Mouse (Mus musculus): Measurements from ENCODE around the gene Zfand3.
A peak's percentile ranks its signal among the peaks of the same experiment; 100 is the strongest.

Gene Zfand3

DNA sequence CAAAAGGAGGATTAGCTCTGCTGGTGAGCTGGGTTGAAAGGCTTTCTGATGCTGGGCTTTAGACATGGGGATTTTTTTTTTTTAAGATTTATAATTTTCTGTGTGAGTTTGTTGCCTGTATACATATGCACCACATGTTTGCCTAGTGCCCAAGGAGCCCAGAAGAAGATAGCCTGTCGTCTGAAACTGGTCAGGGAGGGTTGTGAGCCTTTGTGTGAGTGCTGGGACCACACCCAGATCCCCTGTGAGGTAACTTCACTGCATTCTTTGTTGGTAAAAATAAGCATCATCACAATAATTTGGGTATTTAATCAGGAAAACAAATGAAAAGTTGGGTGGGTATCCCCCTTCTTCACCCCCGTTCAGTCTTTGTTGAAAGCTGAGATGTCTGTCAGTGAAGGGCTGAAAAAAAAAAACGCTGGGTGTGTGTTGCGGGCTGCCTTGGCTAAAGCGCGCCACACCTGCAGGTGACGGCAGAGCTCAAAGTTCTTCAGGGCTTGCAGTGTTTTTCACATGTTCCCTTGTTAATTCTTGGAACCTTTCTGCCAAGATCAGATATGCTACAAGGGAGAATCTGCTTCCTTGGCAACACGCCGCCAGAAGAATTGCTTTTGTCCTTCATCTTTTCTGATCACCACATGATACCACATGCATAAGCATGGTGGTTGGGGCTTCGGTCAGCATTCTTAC is 154.0 kb downstream of the Zfand3 start:
- peak in 1 of 2 experiments; percentile 36 for DNase-seq

DNA sequence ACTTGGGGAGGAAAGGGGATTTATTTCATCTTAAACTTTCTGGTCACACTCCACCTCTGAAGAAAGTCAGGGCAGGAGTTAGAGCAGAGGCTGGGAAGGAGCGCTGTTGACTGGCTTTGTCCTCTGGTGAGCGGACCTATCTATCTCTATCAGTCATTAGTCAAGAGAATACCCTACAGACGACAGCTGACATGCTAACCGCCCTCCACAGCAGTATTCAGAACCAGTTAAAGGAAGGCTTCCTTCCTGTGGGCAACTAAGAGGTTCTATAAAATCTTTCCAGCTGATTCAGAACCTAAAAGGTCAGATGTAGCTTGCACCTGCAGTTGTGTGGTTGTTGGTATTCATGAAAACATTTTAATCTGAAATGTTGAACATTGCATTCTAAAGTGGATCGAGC is 154.8 kb downstream of the Zfand3 start:
- no peak for DNase-seq

DNA sequence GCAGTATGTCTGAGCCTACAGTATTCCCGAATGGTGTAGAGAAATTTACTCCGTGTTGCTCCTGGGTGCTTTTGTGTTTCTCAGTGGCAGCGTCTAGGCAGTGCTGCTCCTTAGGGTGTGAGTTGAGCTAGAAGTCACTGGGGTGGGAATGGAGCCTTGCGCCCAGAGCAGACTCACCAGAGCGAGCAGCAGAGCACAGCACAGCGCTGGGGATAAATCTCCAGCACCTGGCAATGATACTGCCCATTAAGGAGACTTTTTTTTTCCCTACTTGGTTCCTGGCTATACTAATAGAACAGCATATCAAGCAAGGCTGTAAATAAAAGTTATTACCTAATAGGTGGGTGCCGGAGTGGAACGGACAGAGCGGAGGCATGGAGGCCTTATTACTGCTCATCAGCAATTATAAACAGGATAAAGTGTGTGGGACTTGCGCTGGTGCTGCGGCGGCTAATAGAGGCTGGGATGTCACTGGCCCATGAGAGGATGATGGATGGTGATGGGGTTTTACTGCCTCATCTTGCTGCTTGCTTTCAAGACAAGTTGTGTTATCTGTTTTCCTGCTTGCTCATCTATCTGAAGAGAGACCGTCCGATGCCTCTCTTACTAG is 156.4 kb downstream of the Zfand3 start:
- no peak for DNase-seq

DNA sequence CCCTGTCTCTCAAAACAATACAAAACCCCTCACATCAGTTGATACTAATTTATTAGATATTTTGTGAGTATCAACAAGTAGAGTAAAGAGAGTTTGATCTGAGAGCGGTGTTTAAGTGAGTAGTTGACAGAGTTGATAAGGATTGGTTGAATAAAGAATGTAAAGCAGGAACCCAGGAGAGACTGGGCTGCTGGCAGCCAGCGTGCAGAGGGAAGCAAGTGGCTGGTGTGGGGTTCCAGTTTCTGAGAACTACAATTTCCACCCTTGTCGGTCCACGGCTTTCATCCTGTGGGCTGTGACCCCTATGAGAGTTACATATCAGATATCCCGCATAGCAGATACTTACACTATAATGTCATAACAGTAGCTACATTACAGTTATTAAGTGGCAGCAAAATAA is 158.4 kb downstream of the Zfand3 start:
- DNase-seq, result no peak

DNA sequence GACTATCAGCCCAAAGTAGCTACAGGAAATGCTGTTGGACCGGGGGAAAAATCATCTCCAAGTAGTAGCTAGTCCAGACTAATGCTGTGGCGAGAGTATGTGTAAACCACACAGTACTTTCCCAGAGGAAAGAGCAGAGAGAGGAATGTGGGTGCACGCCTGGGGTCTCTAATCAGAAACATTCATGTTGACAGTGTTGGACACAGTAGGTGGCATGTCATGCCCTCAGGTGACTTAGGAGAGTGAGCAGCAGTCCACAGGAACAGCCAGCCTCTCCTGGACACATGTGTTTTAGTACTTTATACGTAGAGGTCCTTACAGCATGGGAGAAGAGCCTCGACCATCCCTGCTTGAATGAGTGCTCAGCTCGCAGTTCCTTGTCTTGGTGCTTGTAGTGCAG is 159.3 kb downstream of the Zfand3 start:
- no peak for DNase-seq

DNA sequence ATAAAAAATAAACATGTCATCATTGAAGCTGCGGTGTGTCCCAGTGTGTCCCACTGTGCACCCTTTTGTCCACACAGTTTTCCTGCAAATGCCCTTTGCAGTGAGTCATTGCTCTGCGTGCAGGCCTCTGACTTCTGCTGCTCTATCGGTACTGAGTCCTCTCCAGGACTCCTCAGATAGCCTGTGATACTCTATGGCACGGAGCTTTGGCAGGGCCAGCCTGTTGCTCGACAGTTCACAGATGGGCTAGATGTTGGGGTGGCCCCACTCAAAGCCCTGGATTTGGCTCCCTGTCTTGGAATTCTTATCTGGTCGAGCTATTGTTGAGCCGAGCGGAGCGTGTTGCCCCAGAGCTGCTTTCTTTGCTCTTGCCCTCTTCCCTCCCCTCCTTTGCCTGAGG is 160.3 kb downstream of the Zfand3 start:
- DNase-seq, result no peak

DNA sequence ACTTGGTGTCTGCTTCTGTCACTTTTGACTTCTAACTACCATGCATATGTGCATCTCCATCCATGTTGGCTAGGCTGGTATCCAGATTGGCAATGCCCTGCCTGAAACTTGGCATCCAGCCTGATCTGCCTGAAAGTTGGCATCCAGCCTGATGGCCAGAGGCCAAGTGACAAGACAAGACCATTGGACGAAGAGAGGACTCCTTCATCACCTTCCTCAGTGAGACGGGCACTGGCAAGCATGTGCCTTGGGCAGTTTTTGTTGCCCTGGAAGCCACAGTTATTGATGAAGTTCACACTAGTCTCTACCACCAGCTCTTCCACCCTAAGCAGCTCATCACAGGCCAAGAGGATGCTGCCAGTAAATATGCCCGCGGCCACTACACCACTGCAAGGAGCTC is 172.9 kb downstream of the Zfand3 start:
- DNase-seq, result peak; percentile 78 to 80

DNA sequence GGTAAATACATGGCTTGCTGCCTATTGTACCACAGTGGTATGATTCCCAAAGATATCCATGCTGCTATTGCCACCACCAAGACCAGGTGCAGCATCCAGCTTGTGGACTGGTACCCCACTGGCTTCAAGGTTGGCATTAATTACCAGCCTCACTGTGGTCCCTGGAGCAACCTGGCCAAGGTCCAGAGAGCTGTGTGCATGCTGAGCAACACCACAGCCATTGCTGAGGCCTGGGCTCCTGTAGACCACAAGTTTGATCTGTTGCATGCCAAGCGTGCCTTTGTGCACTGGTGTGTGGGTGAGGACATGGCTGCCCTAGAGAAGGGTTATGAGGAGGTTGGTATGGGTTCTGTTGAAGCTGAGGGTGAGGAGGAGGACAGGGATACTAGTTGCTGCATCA is 173.9 kb downstream of the Zfand3 start:
- DNase-seq, result peak; percentile 60 to 74

DNA sequence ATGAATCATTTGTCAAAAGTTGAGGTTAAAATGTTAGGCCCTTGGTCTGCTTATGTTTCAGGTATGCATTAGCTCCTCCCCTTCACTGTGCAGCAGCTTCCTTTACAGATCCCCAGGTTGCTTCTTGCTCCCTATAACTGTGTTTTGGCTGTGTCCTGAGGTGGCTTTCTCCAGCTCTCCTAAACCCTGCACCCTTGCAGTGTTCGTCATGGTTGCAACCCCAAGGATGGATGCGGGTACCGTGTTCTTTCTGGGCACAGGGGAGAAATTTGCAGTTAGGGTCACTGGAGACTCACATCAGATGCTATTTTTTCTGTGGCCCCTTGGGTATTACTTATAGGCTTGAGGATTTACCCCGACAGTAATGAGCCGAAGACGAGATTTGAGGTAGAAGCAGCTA is 175.7 kb downstream of the Zfand3 start:
- no peak for DNase-seq

DNA sequence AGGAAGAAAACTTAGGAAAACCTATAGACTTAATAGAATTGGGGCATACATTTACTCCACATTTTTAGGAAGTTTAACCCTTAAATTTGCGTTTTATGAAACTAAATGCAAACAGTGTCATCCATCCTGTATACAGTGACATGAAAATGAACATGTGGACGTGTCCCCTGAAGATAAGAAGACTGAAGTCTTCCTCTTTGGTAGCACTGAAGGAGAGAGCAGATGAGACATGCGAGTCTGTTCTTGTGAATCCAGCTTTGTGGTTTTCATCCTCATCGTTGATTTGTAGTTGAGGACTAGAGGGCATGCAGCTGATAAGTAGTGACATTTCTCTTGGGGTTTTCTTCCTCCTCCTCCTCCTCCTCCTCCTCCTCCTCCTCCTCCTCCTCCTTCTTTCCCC is 177.0 kb downstream of the Zfand3 start:
- no peak for DNase-seq

DNA sequence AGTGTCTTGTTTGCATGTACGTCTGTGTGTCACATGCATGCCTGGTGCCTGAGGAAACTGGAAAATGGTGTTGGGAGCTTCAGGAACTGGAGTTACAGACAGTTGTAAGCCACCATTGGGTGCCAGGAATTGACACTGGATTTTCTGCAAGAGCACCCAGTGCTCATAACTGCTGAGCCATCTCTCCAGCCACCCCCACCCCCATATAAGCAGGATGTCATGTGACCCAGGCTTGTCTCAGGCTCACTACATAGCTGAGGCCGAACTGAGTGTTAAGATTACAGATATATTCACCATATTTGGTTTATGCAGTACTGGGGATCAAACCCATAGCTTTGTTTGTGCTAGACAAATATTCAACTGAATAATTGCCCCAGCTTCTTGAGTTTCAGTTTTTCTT is 177.5 kb downstream of the Zfand3 start:
- no peak for DNase-seq

DNA sequence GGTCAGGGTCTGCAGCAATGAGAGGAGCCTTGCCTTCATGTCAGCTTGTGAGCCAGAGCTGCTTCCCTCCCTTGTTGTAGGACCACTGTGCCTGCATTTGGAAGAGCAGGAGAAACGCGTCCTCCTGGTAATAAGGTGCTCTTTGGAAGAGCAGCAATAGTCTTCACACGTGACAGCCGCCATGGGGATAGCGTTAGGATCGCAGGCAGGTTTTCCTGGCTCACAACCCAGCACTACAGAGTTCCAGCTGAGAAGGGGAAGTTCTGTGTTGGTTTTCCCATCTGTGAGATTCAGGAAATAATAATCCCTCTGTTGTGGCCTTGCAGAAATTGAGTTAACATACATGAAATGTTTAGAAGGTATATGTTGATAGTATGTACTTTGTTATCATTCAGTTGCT is 179.0 kb downstream of the Zfand3 start:
- DNase-seq, result no peak

DNA sequence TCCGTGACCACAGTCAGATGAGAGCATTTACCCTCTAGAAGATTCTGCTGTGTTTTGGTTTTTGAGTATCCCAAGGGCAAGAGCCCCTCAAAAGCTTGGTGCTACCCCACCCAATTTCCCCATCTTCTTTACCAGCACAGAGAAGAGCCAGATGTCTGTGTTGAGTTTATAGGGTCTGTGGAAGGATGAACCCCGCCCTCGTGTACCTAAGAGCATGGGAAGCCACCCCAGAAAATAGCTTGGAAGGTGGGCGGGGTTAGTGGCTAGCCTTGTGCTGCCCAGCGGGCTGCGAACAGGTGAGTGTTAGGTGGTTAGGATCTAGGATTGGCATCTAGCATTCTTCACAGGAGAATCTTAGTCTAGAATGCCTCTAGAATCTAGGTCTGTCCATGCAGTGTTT is 182.6 kb downstream of the Zfand3 start:
- DNase-seq, result no peak

DNA sequence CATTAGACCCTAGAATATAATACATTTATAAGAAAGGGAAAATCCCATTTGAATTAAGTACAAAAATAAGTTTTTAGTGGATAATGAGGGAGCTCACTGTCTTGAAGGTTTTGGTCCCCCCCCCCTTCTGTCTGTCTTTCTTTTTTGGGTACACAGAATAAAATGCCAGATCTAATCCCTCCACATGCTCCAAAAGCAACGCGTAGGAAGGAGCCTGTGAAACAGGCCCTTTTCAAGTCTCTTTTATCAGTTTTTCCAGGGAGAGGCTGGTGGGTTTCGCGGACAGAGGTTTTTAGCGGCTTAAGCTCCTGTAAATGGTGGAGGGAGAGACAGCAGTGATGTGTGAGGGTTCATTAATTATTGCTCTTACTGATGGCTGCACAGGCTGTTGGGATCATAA is 183.0 kb downstream of the Zfand3 start:
- no peak for DNase-seq

DNA sequence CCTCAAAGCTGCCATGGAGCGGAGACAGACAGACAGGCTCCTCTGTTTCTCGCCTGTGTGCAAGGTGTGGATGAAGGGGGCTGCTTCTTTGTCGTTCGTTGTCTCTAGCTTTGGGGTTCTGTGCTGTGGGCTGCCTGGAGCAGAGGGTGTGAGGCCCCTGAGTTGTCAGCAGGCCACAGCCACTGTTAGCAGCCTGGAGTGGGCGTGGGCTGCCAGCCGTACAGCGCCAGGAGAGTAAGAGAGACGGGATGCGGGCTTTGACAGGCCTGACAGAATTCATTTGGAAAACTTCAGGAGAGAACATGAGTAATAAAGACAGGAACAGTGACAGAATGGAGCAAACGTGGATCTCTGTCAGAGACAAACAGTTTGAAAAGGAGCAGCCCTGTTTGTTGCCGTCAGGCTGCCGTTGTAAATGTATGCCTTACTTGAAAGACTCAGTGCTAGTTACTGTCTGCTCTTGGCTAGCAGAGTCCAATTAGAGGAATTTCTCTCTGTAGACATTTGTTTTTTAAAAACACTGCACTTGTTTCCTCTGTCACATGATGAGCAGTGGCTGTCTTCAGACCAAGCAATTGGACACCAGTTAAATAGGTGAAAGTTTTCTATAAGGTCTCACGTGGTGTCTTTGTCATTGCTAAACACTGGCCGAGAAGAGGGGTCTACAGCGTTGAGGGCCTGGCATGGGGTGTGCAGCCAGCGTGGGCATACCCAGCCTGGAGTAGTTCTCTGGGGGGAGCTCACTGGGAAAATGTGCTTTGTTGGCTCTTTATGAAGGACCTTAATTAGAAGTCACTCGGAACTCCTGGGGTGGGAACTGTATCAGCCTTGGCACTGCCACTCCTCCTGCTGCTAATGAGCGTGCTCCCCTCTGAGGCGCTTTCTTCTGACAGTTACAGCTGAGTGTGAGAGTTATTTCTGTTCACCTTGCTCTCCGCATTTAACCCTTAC is 183.8 kb downstream of the Zfand3 start:
- DNase-seq, result no peak

DNA sequence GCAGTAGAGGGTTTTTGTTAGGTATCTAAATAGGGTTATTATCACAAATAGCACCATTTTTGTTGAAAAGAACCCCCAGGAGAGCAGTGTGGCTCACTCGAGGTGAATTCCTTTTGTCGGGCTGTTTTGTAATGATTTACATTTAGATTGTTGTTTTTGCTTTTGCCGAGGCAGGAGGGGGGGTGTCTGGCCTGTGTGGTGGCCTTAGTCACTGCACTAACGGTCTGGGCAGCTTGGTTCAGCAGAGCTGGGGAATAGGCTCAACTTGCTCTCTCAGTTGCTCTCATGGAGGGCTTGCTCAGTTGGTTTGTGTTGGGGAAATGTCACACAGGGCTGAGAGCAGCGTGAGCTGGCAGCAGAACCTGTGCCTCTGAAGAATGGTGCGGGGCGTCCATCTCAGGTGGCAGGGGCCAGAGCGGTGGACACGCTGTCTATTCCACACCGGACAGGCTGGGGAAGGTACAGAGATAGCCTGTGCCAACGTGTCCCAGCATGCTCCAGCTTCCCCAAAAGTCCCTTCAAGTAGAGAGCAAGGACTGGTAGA is 186.6 kb downstream of the Zfand3 start:
- DNase-seq, result no peak

DNA sequence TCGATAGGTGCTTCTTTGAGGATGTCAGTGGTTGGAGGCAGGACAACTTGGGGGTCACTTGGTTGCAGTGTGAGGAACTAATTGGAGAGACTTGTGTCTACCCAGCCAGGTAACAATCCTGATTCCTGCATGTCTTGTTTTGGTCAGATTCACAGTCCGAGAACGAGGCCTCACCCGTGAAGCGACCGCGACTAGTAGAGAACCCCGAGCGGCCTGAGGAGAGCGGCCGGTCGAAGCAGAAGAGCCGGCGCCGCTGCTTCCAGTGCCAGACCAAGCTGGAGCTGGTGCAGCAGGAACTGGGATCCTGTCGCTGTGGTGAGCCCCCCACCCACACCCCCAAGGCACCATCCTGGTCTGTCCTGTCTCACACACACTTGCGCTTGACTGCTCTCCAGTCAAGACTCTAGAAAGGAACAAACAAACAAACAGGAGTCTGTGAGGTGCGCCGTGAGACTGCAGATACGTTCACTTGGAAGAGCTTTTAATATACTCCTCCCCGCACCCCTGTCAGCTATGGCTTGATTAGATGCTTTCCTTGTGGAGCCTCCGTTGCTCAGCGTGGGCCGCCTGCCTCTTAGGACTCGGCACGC is 188.0 kb downstream of the Zfand3 start:
- no peak for DNase-seq

DNA sequence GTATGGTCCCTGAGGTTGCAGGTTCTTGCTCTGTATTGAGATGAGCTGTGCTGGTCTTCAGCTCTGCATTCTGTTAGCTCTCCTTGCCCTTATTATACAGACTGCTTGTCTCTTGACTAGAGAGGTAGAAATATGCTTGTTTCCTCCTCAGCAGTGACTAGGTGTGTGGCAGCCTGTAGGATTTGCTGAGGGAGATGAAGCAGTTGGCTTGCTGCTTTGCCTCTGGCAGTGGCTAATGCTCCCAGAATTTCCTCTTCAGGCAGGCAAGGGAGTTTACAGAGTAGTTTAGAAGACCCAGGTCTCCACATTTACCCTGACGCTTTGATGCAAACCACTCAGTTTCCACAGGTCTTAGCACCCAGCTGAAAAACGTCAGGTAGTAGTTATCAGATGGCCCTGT is 189.1 kb downstream of the Zfand3 start:
- DNase-seq, result peak in 1 of 2 experiments; percentile 1

DNA sequence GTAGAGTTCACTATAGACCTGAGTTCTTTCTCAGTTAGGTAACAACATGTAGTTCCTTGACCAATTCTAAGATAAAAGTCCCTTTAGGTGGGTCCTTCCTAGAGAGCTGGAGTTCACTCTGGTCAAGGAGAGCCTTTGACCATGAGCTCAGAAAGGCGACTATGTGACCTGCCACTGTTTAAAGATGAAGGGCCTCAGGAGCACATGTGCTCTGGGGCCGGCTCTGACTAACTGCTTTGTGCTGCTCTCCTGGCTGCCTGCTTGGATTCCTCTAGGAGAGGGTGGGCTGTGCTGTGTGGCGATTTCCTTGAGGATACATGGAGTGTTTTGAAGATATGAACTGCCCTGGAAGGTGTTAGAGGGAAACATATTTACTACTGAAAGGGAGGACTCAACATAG is 189.6 kb downstream of the Zfand3 start:
- peak in 1 of 2 experiments; percentile 1 for DNase-seq

DNA sequence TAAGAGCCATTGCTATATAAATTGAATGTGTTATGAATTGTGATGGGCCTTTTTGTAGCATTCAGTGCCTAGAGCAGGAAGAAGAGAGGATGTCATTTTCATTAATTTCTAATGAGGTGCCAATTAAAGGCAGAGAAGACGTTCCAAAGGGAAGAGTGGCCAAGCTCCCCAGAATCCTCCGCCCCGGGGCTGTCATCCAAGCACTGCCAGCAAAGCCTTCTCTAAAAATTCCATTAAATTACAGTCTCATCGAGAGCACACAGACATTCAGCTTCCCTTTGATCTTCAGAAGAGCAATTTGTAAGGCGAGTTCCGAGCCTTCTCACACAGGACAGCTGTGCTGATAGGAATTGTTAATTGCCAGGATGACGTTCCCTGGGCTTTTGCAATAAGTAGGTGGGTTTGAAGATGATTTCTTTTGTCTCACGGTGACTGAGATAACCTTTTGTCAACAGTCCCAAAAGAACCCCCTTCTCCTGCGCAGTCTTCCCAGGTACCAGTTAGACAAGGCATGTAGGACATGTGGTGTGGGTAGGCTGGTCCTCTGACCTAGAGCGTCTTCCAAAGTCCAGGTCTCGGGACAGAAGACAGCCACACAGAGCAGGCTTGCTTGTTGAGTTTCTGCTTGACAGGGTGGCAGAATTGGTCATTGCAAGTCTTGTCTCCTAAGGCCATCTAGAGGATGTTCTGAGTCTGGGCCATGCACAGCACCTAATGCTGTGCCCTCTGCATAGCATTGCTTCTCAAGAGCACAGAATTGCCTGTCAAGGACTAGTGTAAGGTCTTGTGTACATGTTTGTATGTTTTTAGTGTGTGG is 190.3 kb downstream of the Zfand3 start:
- peak; percentile 52 to 64 for DNase-seq

DNA sequence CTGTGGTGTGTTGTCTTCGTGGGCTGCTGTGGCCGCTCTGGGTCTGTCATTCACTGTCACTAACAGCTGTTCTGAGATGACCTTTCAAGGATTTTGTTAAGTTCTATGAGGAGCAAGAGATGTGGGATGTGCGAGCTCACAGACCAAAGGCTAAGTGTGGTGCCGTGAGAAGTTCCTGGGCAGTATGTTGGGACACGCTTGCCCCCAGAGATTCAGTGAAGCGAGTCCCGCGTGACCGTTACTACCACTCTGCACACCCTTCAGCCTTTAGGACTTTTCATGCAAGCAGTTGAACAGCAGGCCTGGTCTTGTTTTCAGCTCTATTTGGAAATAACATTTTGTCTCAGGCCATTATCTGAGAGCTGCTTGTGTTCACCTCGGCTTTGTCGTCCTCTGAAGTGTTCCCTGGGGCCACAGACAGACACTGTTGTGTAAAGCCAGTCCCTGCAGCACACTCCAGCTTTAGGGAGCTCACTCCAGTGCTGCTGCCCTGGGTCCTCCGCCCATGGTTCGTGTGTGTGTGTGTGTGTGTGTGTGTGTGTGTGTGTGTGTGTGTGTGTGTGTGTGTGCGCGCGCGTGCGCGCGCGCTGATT is 191.2 kb downstream of the Zfand3 start:
- DNase-seq, result peak in 1 of 2 experiments; percentile 4
